Mouse (Mus musculus): Measurements from ENCODE around the gene Edem3. TPM values are rescaled to one million over a fixed set of nuclear protein-coding genes. Genes with fewer than 3 reads are reported as not detected.

Gene Edem3
- polyA plus RNA-seq (2014; fragmentation: Illumina TruSeq; extraction: RNeasy Lipid Tissue Mini Kit (QIAGEN cat#74804); ENCODE audit: low read depth, low replicate concordance) = 13.4 TPM

GRCm38 (mm10) chr1:151754881-151755659 lies at the start of gene Edem3:
Gene Edem3, plus strand, starts transcription at chr1:151755371.

Other genes starting within 250 kb of the Edem3 start
- 10.2 TPM for gene Fam129a, start 184.2 kb upstream of the Edem3 start, polyA plus RNA-seq (2014; fragmentation: Illumina TruSeq; extraction: RNeasy Lipid Tissue Mini Kit (QIAGEN cat#74804); ENCODE audit: low read depth, low replicate concordance)